Mouse (Mus musculus) CH12.LX (cell line): ENCODE results near the gene Prkg1.

Experiments
- CHD2 ChIP-seq: IDR thresholded peaks from 2 replicates; pipeline ENCODE4 v1.6.1; 2011; ENCODE audit warnings: low read length, improper control_type of control experiment
- CTCF ChIP-seq, 2 experiments: IDR thresholded peaks in 1 of 2; conservative IDR thresholded peaks in 1 of 2; 2 replicates each; pipeline ENCODE4 v1.5.1; 2011 to 2012; ENCODE audit warnings: low read depth in 2 of 2, low read length in 2 of 2, improper control_type of control experiment in 1 of 2, inconsistent platforms in 1 of 2, mild to moderate bottlenecking in 1 of 2, moderate library complexity in 1 of 2
- ELF1 ChIP-seq: IDR thresholded peaks from 2 replicates; pipeline ENCODE4 v1.6.1; 2014; ENCODE audit warnings: low read depth, mild to moderate bottlenecking, inconsistent platforms, low read length, improper control_type of control experiment
- EP300 ChIP-seq: IDR thresholded peaks from 2 replicates; pipeline ENCODE4 v1.6.1; 2011; ENCODE audit warnings: low read length, improper control_type of control experiment
- HCFC1 ChIP-seq: IDR thresholded peaks from 2 replicates; pipeline ENCODE4 v1.6.1; 2012; ENCODE audit warnings: low read depth, mild to moderate bottlenecking, inconsistent platforms, low read length, improper control_type of control experiment
- IRF4 ChIP-seq: IDR thresholded peaks from 2 replicates; pipeline ENCODE4 v1.6.1; 2014; ENCODE audit warnings: low read depth, mild to moderate bottlenecking, inconsistent platforms, low read length, improper control_type of control experiment
- JUND ChIP-seq: conservative IDR thresholded peaks from 2 replicates; pipeline ENCODE4 v1.6.1; 2011; ENCODE audit warnings: low read depth, low read length, improper control_type of control experiment
- MAFK ChIP-seq: IDR thresholded peaks from 2 replicates; pipeline ENCODE4 v1.6.1; 2011; ENCODE audit warnings: low read length, improper control_type of control experiment; ENCODE audit not compliant: insufficient replicate concordance
- PAX5 ChIP-seq: IDR thresholded peaks from 2 replicates; pipeline ENCODE4 v1.6.1; 2012; ENCODE audit warnings: low read length, inconsistent platforms, mixed read lengths
- POLR2A ChIP-seq: IDR thresholded peaks from 2 replicates; pipeline ENCODE4 v1.6.1; 2011; ENCODE audit warnings: low read depth, mild to moderate bottlenecking, improper control_type of control experiment, low read length
- RCOR1 ChIP-seq: conservative IDR thresholded peaks from 2 replicates; pipeline ENCODE4 v1.6.1; 2012; ENCODE audit warnings: low read depth, mild to moderate bottlenecking, inconsistent platforms, low read length, improper control_type of control experiment
- TCF12 ChIP-seq: IDR thresholded peaks from 2 replicates; pipeline ENCODE4 v1.6.1; 2014; ENCODE audit warnings: low read depth, mild to moderate bottlenecking, inconsistent platforms, low read length, improper control_type of control experiment
- ZNF384 ChIP-seq: IDR thresholded peaks from 2 replicates; pipeline ENCODE4 v1.6.1; 2012; ENCODE audit warnings: low read depth, low read length, improper control_type of control experiment, inconsistent platforms

- TF ChIP-seq IRF4 (no peak), PAX5 (no peak), JUND (no peak), CTCF (conservative IDR thresholded peaks at IDR 0.05 in 1 of 2, IDR thresholded peaks at IDR 0.05 in 1 of 2; ENCODE audit: low read depth in 2 of 2, low read length in 2 of 2) (no peak), HCFC1 (no peak), MAFK (no peak), EP300 (no peak), TCF12 (no peak), RCOR1 (no peak), CHD2 (no peak), ELF1 (no peak), POLR2A (no peak), ZNF384 (no peak)
Observed at GRCm38 (mm10) chr19:30623620-30624019, 1141.2 kb downstream of the Prkg1 start.
